In genomic region chr16:37645211-37645610, GRCm38 (mm10) we compare ENCODE assay signal across 29 mouse cellular contexts. TPM values are rescaled to one million over a fixed set of nuclear protein-coding genes. Genes with fewer than 3 reads are reported as not detected.
DNase-seq lines count a peak whose midpoint lies in the region; ATAC-seq and TF ChIP-seq lines count a peak whose summit lies in the region.
"Had no signal": no experiment of that assay in that cellular context is flagged by ENCODE, and none has a peak within 500 bp of the region (broad histone marks: within the 10 kb centered on the region; RNA-seq: fewer than 3 reads in every experiment).

No protein-coding gene starts in this region.

- TF ChIP-seq POLR2A in liver, adult 2 months (IDR thresholded peaks at IDR 0.05; ENCODE audit: extremely low read depth, insufficient read depth, low read length) = no peak

- H3K4me2 ChIP-seq in midbrain, embryonic 15.5 days = no peak overlapping the region
- H3K4me2 ChIP-seq in midbrain, embryonic 13.5 days (replicated peaks) = no peak overlapping the region
- no peak overlapping the region for H3K4me2 ChIP-seq in midbrain, postnatal 0 days (ENCODE audit: low read depth, low read length, poor library complexity, severe bottlenecking)
- H3K4me2 ChIP-seq: embryonic facial prominence, embryonic 13.5 days; embryonic facial prominence, embryonic 15.5 days; forebrain, embryonic 12.5 days had no signal

- peaks cover 17% of the 10 kb centered on the region for H3K36me3 ChIP-seq in liver, adult 2 months (ENCODE audit: control insufficient read depth, insufficient read depth, low read length)
- H3K36me3 ChIP-seq in midbrain, embryonic 15.5 days (replicated peaks) = peaks cover 19% of the 10 kb centered on the region; the same call in 1 of the 2 replicates
- H3K36me3 ChIP-seq in midbrain, embryonic 13.5 days = peaks cover 40% of the 10 kb centered on the region
- H3K36me3 ChIP-seq in midbrain, postnatal 0 days (ENCODE audit: insufficient read depth, low read length) = peaks cover 26% of the 10 kb centered on the region
- peaks cover 41% of the 10 kb centered on the region for H3K36me3 ChIP-seq in midbrain, embryonic 10.5 days

- no peaks in the 10 kb centered on the region for H3K9me3 ChIP-seq in midbrain, embryonic 15.5 days
- H3K9me3 ChIP-seq in midbrain, embryonic 13.5 days = no peaks in the 10 kb centered on the region
- no peaks in the 10 kb centered on the region for H3K9me3 ChIP-seq in midbrain, postnatal 0 days (ENCODE audit: low read length)
- no peaks in the 10 kb centered on the region for H3K9me3 ChIP-seq in midbrain, embryonic 10.5 days (replicated peaks)
- H3K9me3 ChIP-seq: embryonic facial prominence, embryonic 13.5 days; embryonic facial prominence, embryonic 15.5 days; forebrain, embryonic 10.5 days; forebrain, embryonic 12.5 days; G1E had no signal

- no peak overlapping the region for H3K4me3 ChIP-seq in liver, adult 2 months (ENCODE audit: insufficient read depth, low read depth, low read length)
- H3K4me3 ChIP-seq in midbrain, embryonic 15.5 days = no peak overlapping the region
- no peak overlapping the region for H3K4me3 ChIP-seq in midbrain, embryonic 13.5 days (replicated peaks)
- no peak overlapping the region for H3K4me3 ChIP-seq in midbrain, postnatal 0 days (ENCODE audit: low read depth, low read length)
- H3K4me3 ChIP-seq in midbrain, embryonic 10.5 days = no peak overlapping the region
- H3K4me3 ChIP-seq: embryonic facial prominence, embryonic 13.5 days; embryonic facial prominence, embryonic 15.5 days; erythroblast, embryonic 14.5 days; forebrain, embryonic 10.5 days; forebrain, embryonic 12.5 days had no signal

- no peaks in the 10 kb centered on the region; the same call in 1 of the 2 replicates for H3K4me1 ChIP-seq in liver, adult 2 months (ENCODE audit: control insufficient read depth, insufficient read depth, low read length)
- H3K4me1 ChIP-seq in midbrain, embryonic 15.5 days = no peaks in the 10 kb centered on the region; the same call in 1 of the 2 replicates
- H3K4me1 ChIP-seq in midbrain, embryonic 13.5 days (replicated peaks) = 0 out of 2 replicates have a peak, but pooled peaks cover under 1% of the 10 kb centered on the region
- no peaks in the 10 kb centered on the region for H3K4me1 ChIP-seq in midbrain, postnatal 0 days (ENCODE audit: insufficient read depth, low read length)
- H3K4me1 ChIP-seq in midbrain, embryonic 10.5 days = no peaks in the 10 kb centered on the region
- H3K4me1 ChIP-seq: embryonic facial prominence, embryonic 13.5 days; embryonic facial prominence, embryonic 15.5 days; forebrain, embryonic 10.5 days; forebrain, embryonic 12.5 days had no signal

- intact Hi-C loops in heart, postnatal 10 days (cut with DNase I) = no loop called here

- H3K79me2 ChIP-seq in liver, adult 2 months (ENCODE audit: control insufficient read depth, insufficient read depth, low read length) = peaks cover under 1% of the 10 kb centered on the region; the same call in 1 of the 2 replicates

- no peak overlapping the region for H3K27ac ChIP-seq in liver, adult 2 months (replicated peaks; ENCODE audit: insufficient read depth, low read depth, low read length)
- H3K27ac ChIP-seq in midbrain, embryonic 15.5 days = no peak overlapping the region
- no peak overlapping the region for H3K27ac ChIP-seq in midbrain, embryonic 13.5 days
- H3K27ac ChIP-seq in midbrain, postnatal 0 days (ENCODE audit: low read depth, low read length) = no peak overlapping the region
- no peak overlapping the region for H3K27ac ChIP-seq in midbrain, embryonic 10.5 days (replicated peaks)
- H3K27ac ChIP-seq: embryonic facial prominence, embryonic 13.5 days; embryonic facial prominence, embryonic 15.5 days; forebrain, embryonic 10.5 days; forebrain, embryonic 12.5 days had no signal

- DNase-seq in heart, adult 11 months = peak; percentile 79
- DNase-seq in heart, postnatal 10 days = no peak
- DNase-seq in liver, adult 2 months (ENCODE audit: extremely low read depth, low read depth, low spot score) = no peak
- DNase-seq in liver = no peak
- DNase-seq in midbrain, postnatal 0 days (ENCODE audit: low spot score) = no peak
- no peak for DNase-seq in midbrain, embryonic 10.5 days (ENCODE audit: low spot score)
- DNase-seq: adrenal gland, adult 8-10 months; adrenal gland, postnatal 14 days; adrenal gland, postnatal 36 days; B cell, adult 2 months; cerebellum, adult 11-12 months; cerebellum, adult 2 months; cerebellum, adult 9-10 months; cerebellum, postnatal 10 days; cerebellum, postnatal 25 days; embryo, embryonic 11 days had no signal

- WGBS in liver, adult 2 months = 69% methylated on average over 8 of the region's 8 CpGs
- 92% methylated on average over 8 of the region's 8 CpGs for whole genome bisulfite sequencing in midbrain, embryonic 15.5 days
- WGBS in midbrain, embryonic 13.5 days = 94% methylated on average over 8 of the region's 8 CpGs
- WGBS in midbrain, postnatal 0 days = 96% methylated on average over 8 of the region's 8 CpGs
- 92% methylated on average over 8 of the region's 8 CpGs for WGBS in midbrain, embryonic 10.5 days

- TF ChIP-seq CTCF in liver, adult 2 months (IDR thresholded peaks at IDR 0.05; ENCODE audit: low read depth, low read length) = 0 out of 2 replicates have a peak, but pooled peaks have one; percentile 1
- no peak for TF ChIP-seq CTCF in midbrain, postnatal 0 days (IDR thresholded peaks at IDR 0.05)

- H3K9ac ChIP-seq in liver, adult 2 months (ENCODE audit: low read depth, low read length) = no peak overlapping the region
- H3K9ac ChIP-seq in midbrain, embryonic 15.5 days = no peak overlapping the region
- no peak overlapping the region for H3K9ac ChIP-seq in midbrain, embryonic 13.5 days (replicated peaks)
- no peak overlapping the region for H3K9ac ChIP-seq in midbrain, postnatal 0 days (replicated peaks; ENCODE audit: low read length, poor library complexity, severe bottlenecking)
- H3K9ac ChIP-seq: embryonic facial prominence, embryonic 13.5 days; embryonic facial prominence, embryonic 15.5 days; forebrain, embryonic 12.5 days had no signal

- no peaks in the 10 kb centered on the region for H3K27me3 ChIP-seq in liver, adult 2 months (ENCODE audit: control insufficient read depth, insufficient read depth, low read length)
- no peaks in the 10 kb centered on the region for H3K27me3 ChIP-seq in midbrain, embryonic 15.5 days (replicated peaks)
- H3K27me3 ChIP-seq in midbrain, embryonic 13.5 days = no peaks in the 10 kb centered on the region
- H3K27me3 ChIP-seq in midbrain, postnatal 0 days (ENCODE audit: insufficient read depth, low read length) = no peaks in the 10 kb centered on the region
- H3K27me3 ChIP-seq in midbrain, embryonic 10.5 days (ENCODE audit: low read depth, poor library complexity, severe bottlenecking) = no peaks in the 10 kb centered on the region
- H3K27me3 ChIP-seq: CH12.LX; embryonic facial prominence, embryonic 13.5 days; embryonic facial prominence, embryonic 15.5 days; forebrain, embryonic 12.5 days; Patski had no signal

- peak; percentile 37; the same call in 1 of the 2 replicates for ATAC-seq in midbrain, embryonic 15.5 days (replicated peaks)
- ATAC-seq in midbrain, embryonic 13.5 days = no peak
- ATAC-seq in midbrain, postnatal 0 days (ENCODE audit: low FRiP score) = peak; percentile 20; the same call in 1 of the 2 replicates
- ATAC-seq: activated CD4-positive, CD25-positive, alpha-beta regulatory T cell, adult 4 months; CD4-positive, CD25-positive, alpha-beta regulatory T cell, adult 4 months; forebrain, embryonic 14.5 days; Patski had no signal

RNA-seq across cellular contexts. Expression of gene Ndufb4, which starts 9.0 kb away (rescaled TPM):
- total RNA-seq in heart, postnatal 10 days (2021) = 100 to 1,000 TPM; 124 to 128 TPM
- 79.9 and 93.8 TPM in 2 replicates for total RNA-seq in liver, adult 2 months (2014; rRNA removed)
- polyA plus RNA-seq in liver, adult 2 months (2012; rRNA removed) = 50.6 and 54.4 TPM in 2 replicates
- polyA plus RNA-seq in midbrain, embryonic 15.5 days (2015; fragmentation: Nextera tagmentation; extraction: Ambion mirVana) = 46.3 and 49.9 TPM in 2 replicates
- polyA plus RNA-seq in midbrain, embryonic 13.5 days (2015; fragmentation: Nextera tagmentation; extraction: Ambion mirVana) = 58.4 and 58.8 TPM in 2 replicates
- 32.3 and 39.6 TPM in 2 replicates for total RNA-seq in midbrain, postnatal 0 days (2014; rRNA removed)
- 86.9 and 90.7 TPM in 2 replicates for polyA plus RNA-seq in midbrain, postnatal 0 days (2015; fragmentation: Nextera tagmentation; extraction: Ambion mirVana)
- polyA plus RNA-seq in midbrain, embryonic 10.5 days (2016; fragmentation: Nextera tagmentation; extraction: Ambion mirVana) = 46.2 and 50.9 TPM in 2 replicates
